Mouse (Mus musculus): ENCODE measurements around the gene Gprc6a. TPM values are rescaled to one million over a fixed set of nuclear protein-coding genes. Genes with fewer than 3 reads are reported as not detected.

Gene Gprc6a
- not detected for total RNA-seq (2023)

DNA sequence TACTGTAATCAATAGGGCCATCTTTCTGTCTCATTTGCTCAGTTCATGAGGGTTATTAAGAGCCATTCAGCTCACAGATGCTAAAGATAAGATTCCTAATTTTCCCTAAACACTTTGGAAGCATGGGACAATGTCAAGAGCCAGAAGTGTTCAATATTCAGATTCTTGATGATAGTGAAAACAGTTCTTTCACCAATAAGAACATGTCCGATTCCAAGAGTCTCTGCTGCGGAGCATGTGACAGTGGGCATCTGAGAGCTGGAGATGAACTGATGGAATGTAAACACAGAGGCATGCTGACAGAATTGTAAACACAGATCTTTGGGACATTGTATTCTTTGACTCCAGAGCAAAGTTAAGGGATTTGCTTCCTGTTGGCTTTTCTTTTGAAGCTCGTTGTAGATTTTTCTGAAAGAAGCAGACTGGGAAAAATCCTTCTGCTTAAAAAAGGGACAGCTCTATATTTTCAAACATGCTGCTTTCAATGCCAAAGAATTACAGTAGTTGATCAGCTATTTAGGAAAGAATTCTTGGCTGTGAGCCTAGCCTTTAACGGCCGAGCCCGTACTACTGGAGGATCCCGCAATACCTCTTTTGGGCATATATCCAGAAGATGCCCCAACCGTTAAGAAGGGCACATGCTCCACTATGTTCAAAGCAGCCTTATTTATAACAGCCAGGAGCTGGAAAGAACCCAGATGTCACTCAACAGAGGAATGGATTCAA, at the start of gene Gprc6a:
Gprc6a (minus strand) TSS at position 51 of the 726 bp plus-strand sequence.

GRCm38 (mm10) chr10:51677548-51678250, 46.4 kb upstream of the Gprc6a start, which contains the start of gene Rfx6:
Rfx6 (plus strand) TSS chr10:51677756.

GRCm38 (mm10) chr10:51590139-51590574, 41.1 kb downstream of the Gprc6a start, which contains the start of gene Fam162b:
Fam162b (minus strand) TSS chr10:51590517.

Other genes with a start within 250 kb of the Gprc6a start
- gene Gm49339, start 150.8 kb downstream of the Gprc6a start, total RNA-seq (2023) = 1.8 TPM
- 7.3 TPM for gene Lilr4b, start 150.8 kb downstream of the Gprc6a start, total RNA-seq (2023)
- gene Lilrb4a, start 140.5 kb downstream of the Gprc6a start, total RNA-seq (2023) = 8.7 TPM
- not detected for gene Fam162b, start 40.9 kb downstream of the Gprc6a start, total RNA-seq (2023)
- gene Rfx6, start 46.3 kb upstream of the Gprc6a start, total RNA-seq (2023) = not detected

Measured in CD8-positive naive resting alpha-beta T cell, adult 57 days (primary cell).